Mouse (Mus musculus): ENCODE measurements around the gene Insl6. TPM values are rescaled to one million over a fixed set of nuclear protein-coding genes. Genes with fewer than 3 reads are reported as not detected.

The Insl6 gene
- total RNA-seq, 2 experiments from 2014 or later, result 0.50 TPM; not detected in 1

DNA sequence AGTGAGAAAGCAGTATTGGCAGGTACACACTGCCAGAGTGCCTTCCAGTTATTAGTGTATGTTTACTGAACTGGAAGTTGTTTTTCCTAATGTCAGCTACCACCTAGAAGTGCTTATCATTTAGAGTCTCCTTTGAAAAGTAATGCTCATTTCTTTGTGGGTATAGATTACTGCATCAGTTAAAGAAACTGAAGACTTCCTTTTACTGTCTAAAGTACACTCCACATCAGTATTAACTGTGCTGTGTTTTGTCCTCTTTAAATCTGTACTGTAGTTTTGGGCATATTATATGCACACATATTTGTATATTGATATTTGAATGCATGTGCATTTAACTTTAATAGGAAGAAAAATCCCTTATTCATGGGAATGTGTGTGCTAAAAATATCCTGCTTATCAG, 29.0 kb downstream of the Insl6 start:
- intact Hi-C loops (cut with DNase I), result no loop called here
- no peak for DNase-seq (ENCODE audit: low spot score in 2 of 2)

DNA sequence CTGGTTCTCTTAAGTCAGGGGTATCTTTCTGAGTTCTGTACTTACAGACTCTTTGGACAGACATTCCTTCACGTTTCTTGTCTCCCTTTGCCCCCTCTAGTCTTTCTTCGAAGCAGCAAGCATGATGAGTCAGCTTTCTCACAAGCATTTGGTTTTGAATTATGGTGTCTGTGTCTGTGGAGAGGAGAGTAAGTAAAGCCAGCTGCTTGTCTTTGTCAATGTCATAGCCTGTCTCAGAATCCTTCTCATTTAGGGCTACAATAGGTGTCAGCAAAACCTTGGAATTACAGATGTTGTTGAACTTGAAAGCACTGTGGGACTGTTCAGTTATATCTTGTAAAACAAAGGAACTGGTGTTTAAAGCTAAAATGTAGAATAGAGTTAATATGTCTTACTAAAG, 30.4 kb downstream of the Insl6 start:
- no peak for DNase-seq (ENCODE audit: low spot score in 2 of 2)
- intact Hi-C loops (cut with DNase I), result no loop called here

DNA sequence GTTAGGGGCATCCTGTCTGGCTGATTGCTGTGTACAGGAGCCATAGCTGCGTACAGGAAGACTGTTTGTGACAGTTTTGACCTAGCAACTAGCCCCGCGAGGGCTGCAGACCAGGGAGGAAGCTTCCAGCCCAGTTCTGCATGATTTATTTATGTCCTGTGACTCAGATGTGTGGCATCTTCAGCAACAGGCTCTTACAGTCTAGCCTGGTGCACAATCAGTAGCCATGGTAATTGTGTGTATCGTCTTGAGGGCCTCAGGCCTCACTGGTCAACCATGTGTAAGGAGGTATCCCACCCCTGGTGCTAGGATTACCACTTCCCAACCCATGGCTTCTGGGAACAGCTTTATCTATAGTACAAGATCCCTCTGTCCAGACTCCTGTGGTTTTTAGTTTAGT, 32.6 kb downstream of the Insl6 start:
- intact Hi-C loops (cut with DNase I), result no loop called here

DNA sequence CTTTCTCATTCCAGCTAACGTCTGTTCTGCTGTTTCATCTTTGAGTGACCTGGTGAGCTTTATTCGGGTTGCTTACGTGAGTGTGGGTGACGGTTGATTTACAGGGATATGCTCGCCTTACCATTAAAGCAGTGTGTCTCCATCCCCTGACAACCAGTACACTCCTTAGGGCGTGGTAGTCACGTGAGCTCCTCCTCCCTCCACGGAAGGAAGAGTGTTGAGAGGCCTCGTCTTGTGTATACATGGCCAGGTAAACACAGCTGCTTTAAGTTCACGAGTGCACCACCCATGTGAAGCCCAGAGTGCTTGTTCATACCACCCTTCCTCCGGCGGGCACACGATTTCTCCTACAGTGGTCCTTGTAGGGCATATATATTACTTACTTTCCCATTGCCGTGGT, 33.6 kb downstream of the Insl6 start:
- intact Hi-C loops (cut with DNase I), result no loop called here
- DNase-seq (ENCODE audit: low spot score in 2 of 2), result no peak

More for the DNA sequence above, 32.6 kb downstream of the Insl6 start:
- DNase-seq (ENCODE audit: low spot score in 2 of 2), result no peak

DNA sequence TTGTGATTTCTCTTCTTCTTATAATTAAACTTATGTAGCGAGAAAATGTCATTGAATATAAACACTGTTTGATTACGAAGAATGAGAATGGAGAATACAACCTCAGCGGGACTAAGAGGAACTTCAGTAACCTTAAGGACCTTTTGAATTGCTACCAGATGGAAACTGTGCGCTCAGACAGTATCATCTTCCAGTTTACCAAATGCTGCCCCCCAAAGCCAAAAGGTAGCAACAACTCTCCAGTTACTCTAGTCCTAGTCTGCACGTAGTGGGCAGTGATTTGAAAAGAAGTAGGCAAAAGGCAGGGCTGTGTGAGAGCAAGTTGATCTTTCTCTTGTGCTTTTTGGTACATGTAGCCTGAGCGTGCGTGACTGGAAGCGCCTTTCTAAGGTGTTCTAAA, 37.3 kb downstream of the Insl6 start:
- intact Hi-C loops (cut with DNase I), result no loop called here
- DNase-seq (ENCODE audit: low spot score in 2 of 2), result no peak

- peak in 1 of 2 experiments; percentile 58 for DNase-seq (ENCODE audit: low spot score in 2 of 2)
- intact Hi-C loops (cut with DNase I), result no loop called here
These were observed 39.7 kb downstream of the Insl6 start for GRCm38 (mm10) chr19:29285451-29285869.

- no peak for DNase-seq (ENCODE audit: low spot score in 2 of 2)
- intact Hi-C loops (cut with DNase I), result no loop called here
These were observed 46.1 kb downstream of the Insl6 start for GRCm38 (mm10) chr19:29278944-29279587.

- DNase-seq (ENCODE audit: low spot score in 2 of 2), result no peak
- intact Hi-C loops (cut with DNase I), result no loop called here
These were observed 48.7 kb downstream of the Insl6 start for GRCm38 (mm10) chr19:29276414-29276813.

GRCm38 (mm10) chr19:29272011-29272809, 52.9 kb downstream of the Insl6 start:
- intact Hi-C loops (cut with DNase I), result no loop called here
- no peak for DNase-seq (ENCODE audit: low spot score in 2 of 2)

Other genes with a start within 250 kb of the Insl6 start
- 10 to 100 TPM; 12.5 to 13.3 TPM for gene Rcl1, start 224.0 kb downstream of the Insl6 start, total RNA-seq (2021)
- 10 to 100 TPM; 32.9 to 36.0 TPM for gene Jak2, start 73.5 kb downstream of the Insl6 start, total RNA-seq (2021)
- under 1 TPM; 0.64 to 0.87 TPM for gene Rln1, start 9.3 kb upstream of the Insl6 start, total RNA-seq (2021)
- gene Plgrkt, start 42.0 kb upstream of the Insl6 start, total RNA-seq (2021), result 10 to 100 TPM; 23.2 to 28.9 TPM
- under 1 TPM; 0.53 to 0.80 TPM for gene Cd274, start 42.1 kb upstream of the Insl6 start, total RNA-seq (2021)
- gene Pdcd1lg2, start 85.6 kb upstream of the Insl6 start, total RNA-seq (2021), result under 1 TPM in 1 of 2 experiments, not detected in 1; 0.21 TPM
- 10 to 100 TPM; 36.6 to 37.1 TPM for gene Ric1, start 196.9 kb upstream of the Insl6 start, total RNA-seq (2021)